Mouse (Mus musculus) thymus, adult 2 months (tissue): Measurements from ENCODE around the gene Apex2. TPM values are rescaled to one million over a fixed set of nuclear protein-coding genes. Genes with fewer than 3 reads are reported as not detected.

Experiments used
- DNase-seq: peaks from one replicate; pipeline ENCODE4 v3.0.0; 2021
- H3K27ac ChIP-seq: fragments of 200-500 bp; 2 replicates; pipeline ENCODE4 v1.5.1; 2012; ENCODE audit warnings: low read length, control low read depth; ENCODE audit not compliant: control insufficient read depth, insufficient read depth
- H3K27me3 ChIP-seq: fragments of 200-500 bp; 2 replicates; pipeline ENCODE4 v1.6.1; 2012; ENCODE audit warnings: mild to moderate bottlenecking, low read length, moderate library complexity, mixed read lengths; ENCODE audit not compliant: control insufficient read depth, insufficient read depth
- H3K36me3 ChIP-seq: fragments of 200-500 bp; 2 replicates; pipeline ENCODE4 v1.6.1; 2012; ENCODE audit warnings: mild to moderate bottlenecking, low read length, moderate library complexity; ENCODE audit not compliant: control insufficient read depth, insufficient read depth
- H3K4me1 ChIP-seq: fragments of 200-500 bp; replicated peaks from 2 replicates; pipeline ENCODE4 v1.6.1; 2012; ENCODE audit warnings: low read length; ENCODE audit not compliant: control insufficient read depth, insufficient read depth
- H3K4me3 ChIP-seq: fragments of 200-500 bp; 2 replicates; pipeline ENCODE4 v1.5.1; 2012; ENCODE audit warnings: mild to moderate bottlenecking, low read length, control low read depth, moderate library complexity; ENCODE audit not compliant: control insufficient read depth, insufficient read depth
- CTCF ChIP-seq: fragments of 200-500 bp; IDR thresholded peaks from 2 replicates; pipeline ENCODE4 v1.5.1; 2012; ENCODE audit warnings: mild to moderate bottlenecking, control low read depth, low read length, moderate library complexity, borderline replicate concordance; ENCODE audit not compliant: control insufficient read depth, poor library complexity, insufficient read depth; ENCODE audit errors: extremely low read depth
- POLR2A ChIP-seq: fragments of 200-500 bp; IDR thresholded peaks from 2 replicates; pipeline ENCODE4 v1.6.1; 2012; ENCODE audit warnings: mild to moderate bottlenecking, low read length, control low read depth, moderate library complexity; ENCODE audit not compliant: control insufficient read depth, poor library complexity, insufficient read depth; ENCODE audit errors: extremely low read depth
- WGBS: fragments of 180-500 bp; shearing (Covaris S2); methylation state at CpG from one replicate; pipeline ENCODE4 v1.1.7; 2018; 5-methylcytosine and 5-hydroxymethylcytosine counted together
- polyA plus RNA-seq: library from polyadenylated mRNA; depleted of rRNA; stranded (reverse); fragments of >200 nt; gene quantifications from 2 replicates; pipeline ENCODE4 v1.2.3, GENCODE M21; 2012; rRNA removed

The Apex2 gene
- polyA plus RNA-seq, result 25.6 and 25.8 TPM in 2 replicates

DNA sequence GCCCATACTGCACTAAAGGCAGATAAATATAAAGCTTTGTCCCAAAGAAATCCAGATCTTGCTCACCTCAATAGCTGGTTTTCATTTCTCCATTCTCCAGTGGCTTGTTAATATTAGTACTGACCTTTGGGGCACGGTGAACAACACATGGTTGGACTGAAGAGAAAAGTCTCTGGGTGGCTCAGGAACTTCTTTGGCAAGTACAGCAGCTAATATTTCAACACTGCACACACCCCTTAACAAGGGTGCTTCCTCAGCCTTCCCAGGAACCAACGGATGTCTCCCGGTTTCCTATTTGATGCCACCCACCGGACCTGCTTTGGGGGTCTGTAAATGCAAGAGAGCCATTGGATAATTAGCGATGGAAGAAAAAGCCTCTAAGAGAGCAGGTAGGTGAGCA is at the start of gene Apex2:
TSS of gene Apex2 (minus strand) at position 173 of the 400 bp plus-strand sequence.
- Histone ChIP-seq H3K27me3 (no peaks in the 10 kb centered on the region), H3K36me3 (0 out of 2 replicates have a peak, but pooled peaks cover 5% of the 10 kb centered on the region), H3K27ac (no peak within 1 kb of the TSS), H3K4me1 (no peaks in the 10 kb centered on the region), H3K4me3 (no peak within 1 kb of the TSS)
- 96% methylated on average over 5 of the region's 5 CpGs for WGBS
- no peak for DNase-seq
- no peak for TF ChIP-seq POLR2A
- no peak for TF ChIP-seq CTCF

DNA sequence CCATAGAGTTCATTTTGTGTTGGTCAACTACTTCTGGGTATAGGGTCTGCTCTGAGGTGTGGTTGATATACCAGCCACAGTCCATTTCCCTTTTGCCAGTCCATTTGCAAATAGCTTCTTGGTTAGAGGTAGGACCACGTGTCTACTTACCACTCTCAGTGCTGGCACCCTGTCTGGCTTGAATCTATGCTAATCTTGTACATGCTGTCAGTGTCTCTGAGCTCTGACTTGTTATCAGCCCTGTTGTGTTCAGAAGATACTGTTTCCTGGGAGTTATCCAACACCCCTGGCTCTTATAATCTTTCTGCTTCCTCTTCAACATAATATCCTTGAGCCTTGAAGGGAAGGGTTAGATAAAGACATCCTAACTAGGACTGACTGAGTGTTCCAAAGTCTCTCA is 46.8 kb upstream of the Apex2 start:
- Histone ChIP-seq H3K4me3 (no peak overlapping the region), H3K27ac (no peak overlapping the region), H3K4me1 (no peaks in the 10 kb centered on the region), H3K36me3 (no peaks in the 10 kb centered on the region), H3K27me3 (no peaks in the 10 kb centered on the region)
- DNase-seq, result no peak
- 85% methylated on average over 1 of the region's 1 CpGs for WGBS
- no peak for TF ChIP-seq CTCF
- no peak for TF ChIP-seq POLR2A

DNA sequence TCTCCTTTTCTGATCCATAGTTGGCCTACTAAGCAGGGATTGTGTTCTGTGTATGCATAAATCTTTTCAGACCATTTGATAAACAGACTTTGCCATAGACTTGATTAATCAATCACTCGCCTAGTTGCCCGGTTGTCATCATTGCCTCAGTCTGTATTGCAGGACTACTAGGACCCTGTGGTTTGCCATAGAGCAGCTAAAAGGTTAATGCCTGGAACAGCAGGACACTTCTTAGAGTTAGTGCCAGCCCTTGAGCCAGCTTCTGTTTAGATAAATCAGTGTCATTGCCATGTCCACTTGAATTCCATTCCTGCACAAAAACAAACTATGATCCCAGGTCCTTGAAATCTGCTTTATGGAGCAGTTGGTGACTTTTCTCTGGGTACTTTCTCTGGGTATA is 9.2 kb upstream of the Apex2 start:
- DNase-seq, result no peak
- H3K4me3 ChIP-seq, result no peak overlapping the region
- no peak overlapping the region for H3K27ac ChIP-seq
- no peak for TF ChIP-seq CTCF
- no peak for TF ChIP-seq POLR2A
- H3K4me1 ChIP-seq, result no peaks in the 10 kb centered on the region
- WGBS, result 98% methylated on average over 2 of the region's 2 CpGs
- H3K36me3 ChIP-seq, result no peaks in the 10 kb centered on the region
- no peaks in the 10 kb centered on the region for H3K27me3 ChIP-seq

DNA sequence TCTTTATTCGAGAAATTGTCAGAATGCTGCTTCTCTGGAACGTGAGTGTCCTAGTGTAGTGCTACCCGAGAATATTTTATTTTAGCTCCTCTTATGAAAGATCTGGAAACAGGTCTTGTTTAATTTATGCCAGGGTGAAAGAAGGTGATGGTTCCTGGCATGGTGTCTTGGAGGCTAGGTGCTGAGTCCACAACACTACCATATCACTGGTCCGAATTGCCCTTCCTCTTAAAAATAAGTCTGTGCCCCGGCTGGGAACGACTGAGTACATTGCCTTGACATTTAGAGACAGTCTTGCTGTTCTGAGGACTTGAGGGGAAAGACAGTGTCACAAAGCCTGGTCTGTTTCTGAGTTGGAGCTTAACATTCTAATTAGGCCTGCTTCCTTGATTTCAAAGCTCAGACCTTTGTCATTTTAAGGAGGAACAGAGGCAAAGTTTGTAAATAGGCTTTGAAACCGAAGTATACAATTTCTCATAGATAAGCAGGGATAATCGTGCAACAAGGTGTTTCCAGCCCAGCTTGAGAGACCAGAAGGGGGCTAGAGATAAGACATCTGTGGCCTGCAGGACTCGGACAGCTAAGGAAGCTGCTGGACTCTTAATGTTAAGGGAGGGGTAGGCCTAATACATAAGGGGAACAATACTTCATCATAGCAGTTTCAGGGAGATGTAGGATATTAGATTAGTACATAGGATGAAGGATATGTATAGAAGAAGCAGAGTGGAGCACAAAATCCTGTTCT is 5.5 kb upstream of the Apex2 start:
- 87% methylated on average over 9 of the region's 9 CpGs for WGBS
- no peak overlapping the region for H3K4me3 ChIP-seq
- H3K36me3 ChIP-seq, result no peaks in the 10 kb centered on the region
- no peaks in the 10 kb centered on the region for H3K4me1 ChIP-seq
- no peak overlapping the region for H3K27ac ChIP-seq
- DNase-seq, result no peak
- no peak for TF ChIP-seq CTCF
- H3K27me3 ChIP-seq, result no peaks in the 10 kb centered on the region

DNA sequence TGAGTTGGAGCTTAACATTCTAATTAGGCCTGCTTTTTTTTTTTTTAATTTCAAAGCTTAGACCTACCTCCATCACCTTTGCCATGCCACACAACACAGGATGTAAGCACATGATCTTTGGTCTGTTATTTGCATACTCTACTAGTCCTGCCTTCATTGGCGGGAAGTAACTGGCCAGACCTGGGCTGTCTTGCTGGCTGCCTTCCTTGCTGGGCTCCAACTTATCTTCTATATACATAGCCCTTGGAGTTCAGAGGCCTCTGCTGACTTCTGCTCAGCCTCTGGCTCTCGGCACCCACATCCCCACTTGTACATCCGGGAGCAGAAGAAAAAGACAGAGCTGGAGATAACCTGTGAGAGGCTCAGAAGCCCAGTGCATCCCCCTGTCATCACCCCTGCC is 4.5 kb upstream of the Apex2 start:
- 98% methylated on average over 3 of the region's 3 CpGs for WGBS
- TF ChIP-seq POLR2A (no peak), CTCF (no peak)

DNA sequence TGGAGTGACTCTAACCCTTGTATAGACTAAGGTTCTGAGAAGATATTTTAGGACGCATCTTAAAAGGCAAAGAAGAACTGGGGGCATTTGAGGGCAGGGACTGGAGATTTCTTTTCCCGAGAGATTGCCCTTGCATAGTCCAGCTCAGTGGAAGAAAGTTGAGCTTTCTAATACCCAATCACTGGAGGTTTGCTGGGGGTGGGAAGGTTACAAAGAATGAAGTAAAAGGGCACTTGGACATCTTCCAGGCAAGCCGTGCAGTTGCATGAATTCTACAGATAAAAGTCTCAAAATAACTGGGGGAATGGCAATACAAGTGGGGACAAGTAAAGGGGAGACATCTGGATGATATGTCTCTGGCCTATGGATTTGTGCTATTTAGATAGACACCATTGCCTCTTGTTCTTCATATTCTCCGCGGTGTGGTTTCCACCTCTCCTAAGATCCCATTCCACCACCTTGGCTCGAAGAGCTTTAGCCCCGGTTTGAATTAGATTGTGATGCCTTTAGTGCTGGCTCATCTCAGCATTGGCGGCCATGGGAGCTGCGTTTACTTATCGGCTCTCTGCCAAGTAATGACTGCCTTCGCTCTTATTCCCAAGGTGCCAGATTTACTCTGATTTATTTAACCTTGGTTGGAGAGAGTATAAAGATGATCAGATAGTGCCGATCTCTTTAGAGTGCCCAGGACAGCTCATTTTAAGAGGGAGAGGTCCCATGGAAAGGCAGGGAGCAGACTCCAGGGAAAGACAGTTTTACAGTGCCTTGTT is 3.8 kb upstream of the Apex2 start:
- no peak for DNase-seq
- no peak overlapping the region for H3K27ac ChIP-seq
- no peaks in the 10 kb centered on the region for H3K36me3 ChIP-seq
- no peaks in the 10 kb centered on the region for H3K4me1 ChIP-seq
- TF ChIP-seq POLR2A (no peak), CTCF (no peak)
- 91% methylated on average over 12 of the region's 12 CpGs for WGBS
- H3K4me3 ChIP-seq, result no peak overlapping the region
- H3K27me3 ChIP-seq, result no peaks in the 10 kb centered on the region

More for the DNA sequence above, 4.5 kb upstream of the Apex2 start:
- H3K27ac ChIP-seq, result no peak overlapping the region
- H3K36me3 ChIP-seq, result no peaks in the 10 kb centered on the region
- no peak for DNase-seq
- no peaks in the 10 kb centered on the region for H3K4me1 ChIP-seq
- H3K4me3 ChIP-seq, result no peak overlapping the region
- no peaks in the 10 kb centered on the region for H3K27me3 ChIP-seq
